Comparison of ENCODE assay signal across 9 mouse cellular contexts in genomic region chr16:23988466-23989208, GRCm38 (mm10). TPM values are rescaled to one million over a fixed set of nuclear protein-coding genes. Genes with fewer than 3 reads are reported as not detected.
DNase-seq lines count a peak whose midpoint lies in the region; ATAC-seq and TF ChIP-seq lines count a peak whose summit lies in the region.
"Had no signal": no experiment of that assay in that cellular context is flagged by ENCODE, and none has a peak within 500 bp of the region (broad histone marks: within the 10 kb centered on the region; RNA-seq: fewer than 3 reads in every experiment).

Gene Gm37419, plus strand, starts transcription at chr16:23988482.
Gene Bcl6, minus strand, starts transcription at chr16:23988852.

- WGBS in heart, embryonic 13.5 days = under 1% methylated on average over 68 of the region's 68 CpGs
- WGBS in kidney, postnatal 0 days = under 1% methylated on average over 68 of the region's 68 CpGs
- WGBS in liver, adult 2 months = under 1% methylated on average over 68 of the region's 68 CpGs

- peaks cover 57% of the 10 kb centered on the region for H3K4me1 ChIP-seq in heart, embryonic 13.5 days
- H3K4me1 ChIP-seq in kidney, postnatal 0 days (replicated peaks; ENCODE audit: insufficient read depth, low read length) = peaks cover 16% of the 10 kb centered on the region
- peaks cover 5% of the 10 kb centered on the region; the same call in 1 of the 2 replicates for H3K4me1 ChIP-seq in liver, adult 2 months (ENCODE audit: control insufficient read depth, insufficient read depth, low read length)

- no peaks in the 10 kb centered on the region for H3K9me3 ChIP-seq in heart, embryonic 13.5 days
- H3K9me3 ChIP-seq in kidney, postnatal 0 days (replicated peaks; ENCODE audit: low read length) = no peaks in the 10 kb centered on the region

- peak; percentile 35; the same call in 1 of the 2 replicates for TF ChIP-seq POLR2A in brain, embryonic 14.5 days (IDR thresholded peaks at IDR 0.05; ENCODE audit: borderline replicate concordance, extremely low read depth, insufficient read depth, insufficient read length, poor library complexity, severe bottlenecking)
- TF ChIP-seq POLR2A in liver, adult 2 months (IDR thresholded peaks at IDR 0.05; ENCODE audit: extremely low read depth, insufficient read depth, low read length) = peak; percentile 62; the same call in 1 of the 2 replicates

- H3K79me2 ChIP-seq in liver, adult 2 months (ENCODE audit: control insufficient read depth, insufficient read depth, low read length) = peaks cover 9% of the 10 kb centered on the region; the same call in 1 of the 2 replicates

- peak within 1 kb of the TSS; percentile 97 for H3K27ac ChIP-seq in heart, embryonic 13.5 days (replicated peaks)
- H3K27ac ChIP-seq in kidney, postnatal 0 days = peak within 1 kb of the TSS; percentile 99
- H3K27ac ChIP-seq in liver, adult 2 months (replicated peaks; ENCODE audit: insufficient read depth, low read depth, low read length) = peak within 1 kb of the TSS; percentile 100

- ATAC-seq in erythroblast, adult 5-6 weeks (replicated peaks; ENCODE audit: low FRiP score, poor library complexity, severe bottlenecking) = peak; percentile 80
- peak; percentile 57 for ATAC-seq in heart, embryonic 13.5 days (ENCODE audit: extremely low read depth, insufficient number of reproducible peaks, low FRiP score, low TSS enrichment)
- peak; percentile 83 for ATAC-seq in kidney, postnatal 0 days (replicated peaks; ENCODE audit: low FRiP score, low read depth)
- ATAC-seq in monocyte, adult 5-6 weeks (replicated peaks; ENCODE audit: insufficient number of reproducible peaks, low FRiP score, low TSS enrichment, poor library complexity, severe bottlenecking) = peak; percentile 18; the same call in 1 of the 2 replicates

- H3K4me3 ChIP-seq in heart, embryonic 13.5 days = peak within 1 kb of the TSS; percentile 85
- peak within 1 kb of the TSS; percentile 68 for H3K4me3 ChIP-seq in kidney, postnatal 0 days (replicated peaks; ENCODE audit: low read depth, low read length)
- H3K4me3 ChIP-seq in liver, adult 2 months (ENCODE audit: insufficient read depth, low read depth, low read length) = peak within 1 kb of the TSS; percentile 85

- H3K27me3 ChIP-seq in heart, embryonic 13.5 days (replicated peaks) = no peaks in the 10 kb centered on the region
- no peaks in the 10 kb centered on the region for H3K27me3 ChIP-seq in kidney, postnatal 0 days (ENCODE audit: insufficient read depth, low read length)
- H3K27me3 ChIP-seq in liver, adult 2 months (ENCODE audit: control insufficient read depth, insufficient read depth, low read length) = no peaks in the 10 kb centered on the region

- peak; percentile 92 for DNase-seq in 416B (ENCODE audit: low read depth)
- DNase-seq in brain, embryonic 14.5 days (ENCODE audit: low read depth) = peak; percentile 97
- DNase-seq in kidney, postnatal 0 days (ENCODE audit: low spot score) = peak; percentile 98
- peak; percentile 92 for DNase-seq in liver, adult 2 months (ENCODE audit: extremely low read depth, low read depth, low spot score)
- DNase-seq in spleen, postnatal 36 days (ENCODE audit: low spot score in 2 of 2) = peak; percentile 79 to 86

- TF ChIP-seq CTCF in brain, embryonic 14.5 days (IDR thresholded peaks at IDR 0.05; ENCODE audit: borderline replicate concordance, extremely low read depth, insufficient read depth, insufficient read length) = no peak
- no peak for TF ChIP-seq CTCF in kidney, postnatal 0 days (IDR thresholded peaks at IDR 0.05; ENCODE audit: low read depth)
- no peak for TF ChIP-seq CTCF in liver, adult 2 months (IDR thresholded peaks at IDR 0.05; ENCODE audit: low read depth, low read length)

- peak within 1 kb of the TSS; percentile 97 for H3K9ac ChIP-seq in heart, embryonic 13.5 days
- H3K9ac ChIP-seq in kidney, postnatal 0 days (ENCODE audit: low read depth, low read length) = peak within 1 kb of the TSS; percentile 85
- peak within 1 kb of the TSS; percentile 99 for H3K9ac ChIP-seq in liver, adult 2 months (ENCODE audit: low read depth, low read length)

- no peaks in the 10 kb centered on the region for H3K36me3 ChIP-seq in heart, embryonic 13.5 days
- H3K36me3 ChIP-seq in kidney, postnatal 0 days (ENCODE audit: insufficient read depth, low read length) = no peaks in the 10 kb centered on the region
- no peaks in the 10 kb centered on the region for H3K36me3 ChIP-seq in liver, adult 2 months (ENCODE audit: control insufficient read depth, insufficient read depth, low read length)

- peak within 1 kb of the TSS; percentile 99 for H3K4me2 ChIP-seq in heart, embryonic 13.5 days
- H3K4me2 ChIP-seq in kidney, postnatal 0 days (ENCODE audit: low read length) = peak within 1 kb of the TSS; percentile 92

RNA-seq across cellular contexts. Expression of gene Gm37419, which starts in this region (rescaled TPM):
- not detected in 2 replicates for polyA plus RNA-seq in brain, embryonic 14.5 days (2012; rRNA removed)
- total RNA-seq in erythroblast, adult 5-6 weeks (2015; ENCODE audit: low replicate concordance) = not detected in 2 replicates
- not detected in 2 replicates for total RNA-seq in erythroblast, adult 5-6 weeks (2017; ENCODE audit: low replicate concordance)
- polyA plus RNA-seq in heart, embryonic 13.5 days (2015; fragmentation: Nextera tagmentation; extraction: Ambion mirVana) = not detected in 2 replicates
- not detected in 2 replicates for polyA plus RNA-seq in kidney, postnatal 0 days (2015; fragmentation: Nextera tagmentation; extraction: Ambion mirVana)
- total RNA-seq in liver, adult 2 months (2014; rRNA removed) = not detected in 2 replicates
- not detected in 2 replicates for polyA plus RNA-seq in liver, adult 2 months (2012; rRNA removed)
- total RNA-seq in monocyte, adult 5-6 weeks (2017) = not detected in 3 replicates
- total RNA-seq: MEL had no signal

RNA-seq across cellular contexts. Expression of gene Bcl6, which starts in this region (rescaled TPM):
- 3.5 and 5.5 TPM in 2 replicates for polyA plus RNA-seq in brain, embryonic 14.5 days (2012; rRNA removed)
- 5.2 and 7.9 TPM in 2 replicates for total RNA-seq in erythroblast, adult 5-6 weeks (2015; ENCODE audit: low replicate concordance)
- total RNA-seq in erythroblast, adult 5-6 weeks (2017; ENCODE audit: low replicate concordance) = 3.7 and 4.2 TPM in 2 replicates
- polyA plus RNA-seq in heart, embryonic 13.5 days (2015; fragmentation: Nextera tagmentation; extraction: Ambion mirVana) = 0.24 and 0.29 TPM in 2 replicates
- 0.74 and 0.80 TPM in 2 replicates for polyA plus RNA-seq in kidney, postnatal 0 days (2015; fragmentation: Nextera tagmentation; extraction: Ambion mirVana)
- total RNA-seq in liver, adult 2 months (2014; rRNA removed) = 20.6 and 21.2 TPM in 2 replicates
- 4.5 and 5.9 TPM in 2 replicates for polyA plus RNA-seq in liver, adult 2 months (2012; rRNA removed)
- total RNA-seq in monocyte, adult 5-6 weeks (2017) = 74.7 to 91.8 TPM (median 83.1 TPM) in 3 replicates
- total RNA-seq: MEL had no signal

Comparison
In these comparisons a context has a peak if more than half of its experiments do, and no peak if none do; other contexts are left out.
1. Peak in every context shown above with its lines: DNase-seq, ATAC-seq, H3K4me3 ChIP-seq and H3K27ac ChIP-seq.
2. Peak in ATAC-seq, H3K4me3 ChIP-seq, H3K27ac ChIP-seq, H3K9ac ChIP-seq and H3K4me2 ChIP-seq in heart, embryonic 13.5 days; RNA of the genes that start here not detected or under 1 TPM.
3. Peak in DNase-seq, ATAC-seq, H3K4me3 ChIP-seq, H3K27ac ChIP-seq, H3K9ac ChIP-seq and H3K4me2 ChIP-seq in kidney, postnatal 0 days; RNA of the genes that start here not detected or under 1 TPM.
4. ATAC-seq: peak in every context shown above with its lines; median percentile 83 in kidney, postnatal 0 days; 80 in erythroblast, adult 5-6 weeks; 57 in heart, embryonic 13.5 days; 18 in monocyte, adult 5-6 weeks.